Mouse (Mus musculus): ENCODE measurements at regions not wholly inside any gene's neighbourhood (a gene's known extent, or its start where the extent isn't known, plus 50 kb on each side); places are given as distances from the start of the nearest gene placed in this dataset.

GRCm38 (mm10) chr13:10741391-10741790, 380.7 kb upstream of the Chrm3 start:
- DNase-seq: no peak

GRCm38 (mm10) chr13:10725745-10726171, 365.1 kb upstream of the Chrm3 start:
- DNase-seq: no peak

- DNase-seq: no peak
Measured at GRCm38 (mm10) chr13:10725335-10725734, 364.7 kb upstream of the Chrm3 start.

GRCm38 (mm10) chr13:10720639-10721038, 360.0 kb upstream of the Chrm3 start:
- DNase-seq: no peak

- DNase-seq: no peak
Measured at GRCm38 (mm10) chr13:10711451-10711850, 350.8 kb upstream of the Chrm3 start.

- DNase-seq: no peak
Measured at GRCm38 (mm10) chr13:10710909-10711308, 350.3 kb upstream of the Chrm3 start.

- DNase-seq: no peak
Measured at GRCm38 (mm10) chr13:10697146-10697545, 336.5 kb upstream of the Chrm3 start.

- DNase-seq: no peak
Measured at GRCm38 (mm10) chr13:10696181-10696977, 335.7 kb upstream of the Chrm3 start.

GRCm38 (mm10) chr13:10691307-10691706, 330.7 kb upstream of the Chrm3 start:
- DNase-seq: no peak

- no peak for DNase-seq
Measured at GRCm38 (mm10) chr13:10687379-10687778, 326.7 kb upstream of the Chrm3 start.

GRCm38 (mm10) chr13:10654086-10654422, 293.4 kb upstream of the Chrm3 start:
- no peak for DNase-seq

- DNase-seq: no peak
Measured at GRCm38 (mm10) chr13:10653376-10654085, 292.9 kb upstream of the Chrm3 start.

- no peak for DNase-seq
Measured at GRCm38 (mm10) chr13:10636859-10637258, 276.2 kb upstream of the Chrm3 start.

- DNase-seq: no peak
Measured at GRCm38 (mm10) chr13:10630467-10630866, 269.8 kb upstream of the Chrm3 start.

GRCm38 (mm10) chr13:10619661-10620060, 259.0 kb upstream of the Chrm3 start:
- no peak for DNase-seq

- DNase-seq: no peak
Measured at GRCm38 (mm10) chr13:10618421-10618954, 257.8 kb upstream of the Chrm3 start.

GRCm38 (mm10) chr13:10574951-10575350, 214.3 kb upstream of the Chrm3 start:
- DNase-seq: no peak

- no peak for DNase-seq
Measured at GRCm38 (mm10) chr13:10566825-10567224, 206.2 kb upstream of the Chrm3 start.

GRCm38 (mm10) chr13:10557559-10557958, 196.9 kb upstream of the Chrm3 start:
- no peak for DNase-seq

GRCm38 (mm10) chr13:10554595-10554994, 193.9 kb upstream of the Chrm3 start:
- DNase-seq: no peak

GRCm38 (mm10) chr13:10542723-10543122, 182.1 kb upstream of the Chrm3 start:
- no peak for DNase-seq

- peak in 1 of 2 experiments; percentile 9 for DNase-seq
Measured at GRCm38 (mm10) chr13:10540197-10540940, 179.7 kb upstream of the Chrm3 start.

GRCm38 (mm10) chr13:10538927-10539326, 178.3 kb upstream of the Chrm3 start:
- no peak for DNase-seq
